Mouse (Mus musculus): Measurements from ENCODE around the gene Bcl7a. TPM values are rescaled to one million over a fixed set of nuclear protein-coding genes. Genes with fewer than 3 reads are reported as not detected.
A peak's percentile ranks its signal among the peaks of the same experiment; 100 is the strongest.

Gene Bcl7a
- polyA plus RNA-seq, 1 experiment = 2.3 TPM

DNA sequence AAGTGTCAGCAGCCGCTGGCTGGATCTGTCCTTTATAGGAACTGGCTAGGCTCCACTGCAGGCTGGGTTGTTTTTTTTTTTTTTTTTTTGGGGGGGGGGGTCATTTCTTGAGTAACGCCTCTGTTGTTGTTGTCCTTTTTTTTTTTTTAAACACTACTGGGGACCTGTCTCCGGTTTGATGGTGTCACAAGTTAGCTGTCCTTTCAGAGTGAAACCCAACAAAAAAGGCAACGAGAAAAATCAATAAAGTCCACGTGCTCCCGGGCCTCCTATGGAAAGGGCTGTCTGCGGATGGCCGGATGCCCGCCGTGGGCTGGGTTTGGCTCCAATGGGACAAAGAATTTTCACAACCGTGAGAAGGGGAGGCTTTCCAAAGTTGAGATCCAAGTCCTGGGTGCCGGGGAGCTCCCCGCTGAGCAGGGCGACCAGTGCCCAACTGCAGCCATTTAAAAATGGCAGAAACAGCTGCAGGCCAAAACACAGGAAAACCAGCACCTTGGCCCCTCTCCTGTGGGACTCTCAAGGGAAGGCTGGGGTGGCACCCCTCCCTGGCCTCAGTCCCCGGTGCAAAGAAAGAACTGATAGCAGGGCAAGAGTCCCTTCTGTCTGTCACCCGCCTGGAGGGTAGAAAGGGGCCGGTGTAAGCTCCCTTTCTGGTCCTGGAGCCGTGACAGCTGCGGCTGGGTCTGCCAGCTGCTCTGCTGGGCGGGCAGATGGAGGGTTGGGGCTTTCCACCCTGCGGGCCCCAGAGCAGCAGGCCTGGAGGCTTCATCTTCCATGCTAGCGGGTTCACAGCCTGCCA lies 2.4 kb downstream of the Bcl7a start:
- peak overlapping the region; percentile 85 for H3K4me3 ChIP-seq (replicated peaks)
- TF ChIP-seq TAL1 (IDR thresholded peaks at IDR 0.05; ENCODE audit: low read length) = no peak
- TF ChIP-seq GATA1 (IDR thresholded peaks at IDR 0.05; ENCODE audit: low read length) = no peak
- H3K9me3 ChIP-seq (ENCODE audit: control insufficient read depth, low read length) = no peaks in the 10 kb centered on the region
- H3K36me3 ChIP-seq (ENCODE audit: control insufficient read depth) = peaks cover 23% of the 10 kb centered on the region
- peaks cover 49% of the 10 kb centered on the region for H3K4me1 ChIP-seq (ENCODE audit: control insufficient read depth)
- H3K27me3 ChIP-seq (ENCODE audit: control insufficient read depth) = no peaks in the 10 kb centered on the region

DNA sequence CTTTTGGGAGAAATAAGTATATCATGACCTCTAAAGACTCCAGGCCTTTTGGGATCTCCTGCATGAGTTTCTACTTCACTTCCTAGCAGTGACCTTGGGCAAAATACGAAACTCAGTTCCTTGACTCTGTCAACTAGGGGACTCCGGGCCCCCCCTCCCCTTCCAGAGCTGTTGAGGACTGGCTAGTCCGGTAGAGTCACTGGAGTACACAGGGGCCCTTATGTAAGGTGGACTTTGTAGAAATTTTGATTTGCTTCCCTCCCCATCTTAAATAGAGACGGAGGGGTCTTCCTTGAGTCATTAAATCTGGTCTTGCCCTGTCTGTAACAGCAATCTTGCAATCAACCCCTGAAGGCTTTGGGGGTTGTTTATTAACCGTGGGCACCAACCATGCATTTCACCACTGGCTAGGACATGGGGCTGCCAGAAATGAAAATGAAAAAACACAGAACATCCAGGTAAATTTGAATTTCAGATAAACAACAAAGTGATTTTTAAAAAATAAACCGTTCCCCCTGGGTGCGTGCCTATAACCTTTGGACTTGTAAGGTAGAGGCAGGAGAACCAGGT lies 3.2 kb downstream of the Bcl7a start:
- peaks cover 30% of the 10 kb centered on the region for H3K36me3 ChIP-seq (ENCODE audit: control insufficient read depth)
- TF ChIP-seq TAL1 (IDR thresholded peaks at IDR 0.05; ENCODE audit: low read length) (no peak), GATA1 (IDR thresholded peaks at IDR 0.05; ENCODE audit: low read length) (no peak)
- H3K4me1 ChIP-seq (ENCODE audit: control insufficient read depth) = peaks cover 49% of the 10 kb centered on the region
- peak overlapping the region; percentile 85 for H3K4me3 ChIP-seq (replicated peaks)
- H3K9me3 ChIP-seq (ENCODE audit: control insufficient read depth, low read length) = no peaks in the 10 kb centered on the region
- H3K27me3 ChIP-seq (ENCODE audit: control insufficient read depth) = no peaks in the 10 kb centered on the region

DNA sequence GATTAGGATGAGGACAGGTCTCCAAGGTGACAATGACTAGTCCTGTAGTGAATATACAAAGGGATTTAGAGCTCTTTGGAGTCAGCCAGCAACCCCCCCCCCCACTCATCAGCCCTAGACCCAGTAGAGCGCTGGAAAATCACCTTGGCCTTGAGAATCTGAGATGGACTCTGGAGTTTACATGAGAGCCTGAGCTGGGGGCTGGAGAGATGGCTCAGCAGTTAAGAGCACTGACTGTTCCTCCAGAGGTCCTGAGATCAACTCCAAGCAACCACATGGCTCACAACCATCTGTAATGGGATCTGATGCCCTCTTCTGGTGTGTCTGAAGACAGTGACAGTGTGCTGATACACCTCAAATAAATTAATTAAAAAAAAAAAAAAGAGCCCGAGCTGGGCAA lies 4.4 kb downstream of the Bcl7a start:
- no peak for TF ChIP-seq TAL1 (IDR thresholded peaks at IDR 0.05; ENCODE audit: low read length)
- TF ChIP-seq GATA1 (IDR thresholded peaks at IDR 0.05; ENCODE audit: low read length) = no peak
- H3K4me1 ChIP-seq (ENCODE audit: control insufficient read depth) = peaks cover 49% of the 10 kb centered on the region

DNA sequence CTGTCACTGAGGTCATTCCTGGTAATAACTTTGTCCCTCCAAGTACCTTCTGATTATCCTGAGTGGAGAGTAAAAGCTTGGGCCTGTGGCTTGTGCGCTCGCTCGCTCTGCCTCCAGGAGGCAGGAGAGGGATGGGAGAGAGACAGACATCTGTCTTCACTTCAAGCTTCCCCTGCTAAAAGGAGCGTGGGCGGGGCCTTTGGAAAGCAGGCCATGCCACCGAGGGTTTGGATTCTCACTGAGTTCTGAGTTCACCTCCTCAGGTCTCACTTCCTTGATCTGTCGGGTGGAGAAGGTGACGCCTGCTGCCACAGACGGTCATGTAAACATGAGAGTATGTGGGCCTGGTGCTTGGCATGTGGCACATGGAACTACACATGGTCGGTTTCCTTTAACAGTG lies 6.8 kb downstream of the Bcl7a start:
- TF ChIP-seq GATA1 (IDR thresholded peaks at IDR 0.05; ENCODE audit: low read length) (no peak), TAL1 (IDR thresholded peaks at IDR 0.05; ENCODE audit: low read length) (no peak)
- peaks cover 32% of the 10 kb centered on the region for H3K4me1 ChIP-seq (ENCODE audit: control insufficient read depth)
- peaks cover 57% of the 10 kb centered on the region for H3K36me3 ChIP-seq (ENCODE audit: control insufficient read depth)
- no peak overlapping the region for H3K4me3 ChIP-seq (replicated peaks)
- H3K27me3 ChIP-seq (ENCODE audit: control insufficient read depth) = no peaks in the 10 kb centered on the region
- H3K9me3 ChIP-seq (ENCODE audit: control insufficient read depth, low read length) = no peaks in the 10 kb centered on the region

More for the DNA sequence above, 4.4 kb downstream of the Bcl7a start:
- no peaks in the 10 kb centered on the region for H3K9me3 ChIP-seq (ENCODE audit: control insufficient read depth, low read length)
- H3K27me3 ChIP-seq (ENCODE audit: control insufficient read depth) = no peaks in the 10 kb centered on the region
- peaks cover 42% of the 10 kb centered on the region for H3K36me3 ChIP-seq (ENCODE audit: control insufficient read depth)
- H3K4me3 ChIP-seq (replicated peaks) = no peak overlapping the region

DNA sequence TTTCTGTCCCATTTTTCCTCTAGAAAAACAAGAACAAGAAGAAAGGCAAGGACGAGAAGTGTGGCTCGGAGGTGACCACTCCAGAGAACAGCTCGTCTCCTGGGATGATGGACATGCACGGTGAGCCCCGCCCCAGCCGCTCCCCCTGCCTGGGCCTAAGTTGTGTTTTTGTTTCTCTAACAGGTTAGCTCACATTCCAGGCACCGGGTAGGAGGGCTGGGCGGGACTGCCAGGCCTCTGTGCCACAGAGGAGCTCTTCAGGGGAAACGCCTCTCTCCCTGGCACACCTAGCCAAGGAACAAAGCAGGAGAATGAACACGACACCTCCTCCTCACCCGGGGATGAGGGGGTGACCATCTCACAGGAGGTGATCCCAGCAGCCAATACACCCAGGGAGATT lies 12.3 kb downstream of the Bcl7a start:
- Histone ChIP-seq H3K36me3 (ENCODE audit: control insufficient read depth) (peaks cover 89% of the 10 kb centered on the region), H3K9me3 (ENCODE audit: control insufficient read depth, low read length) (no peaks in the 10 kb centered on the region), H3K27me3 (ENCODE audit: control insufficient read depth) (no peaks in the 10 kb centered on the region), H3K4me1 (ENCODE audit: control insufficient read depth) (no peaks in the 10 kb centered on the region), H3K4me3 (replicated peaks) (no peak overlapping the region)
- TF ChIP-seq TAL1 (IDR thresholded peaks at IDR 0.05; ENCODE audit: low read length) (no peak), GATA1 (IDR thresholded peaks at IDR 0.05; ENCODE audit: low read length) (no peak)

DNA sequence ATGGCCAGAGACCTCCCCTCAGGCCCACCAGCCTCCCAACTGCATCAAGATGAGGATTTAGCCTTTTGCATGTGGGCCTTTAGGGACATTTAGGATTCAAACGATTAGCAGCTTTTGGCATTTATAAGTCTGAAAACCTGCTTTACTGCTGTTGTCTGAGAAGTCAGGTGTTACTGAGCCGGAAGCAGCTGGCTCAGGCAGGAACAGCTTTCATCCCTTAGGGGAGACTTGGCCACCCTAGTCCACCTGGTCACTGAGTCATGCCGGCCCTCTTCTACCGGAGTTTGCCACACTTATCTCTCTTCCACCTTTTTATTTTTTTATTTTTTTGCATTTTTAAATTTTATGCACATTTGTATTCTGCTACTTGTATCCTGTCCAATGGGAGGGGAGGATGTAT lies 13.6 kb downstream of the Bcl7a start:
- Histone ChIP-seq H3K9me3 (ENCODE audit: control insufficient read depth, low read length) (no peaks in the 10 kb centered on the region), H3K4me3 (replicated peaks) (no peak overlapping the region), H3K27me3 (ENCODE audit: control insufficient read depth) (no peaks in the 10 kb centered on the region), H3K4me1 (ENCODE audit: control insufficient read depth) (no peaks in the 10 kb centered on the region), H3K36me3 (ENCODE audit: control insufficient read depth) (peaks cover 89% of the 10 kb centered on the region)
- TF ChIP-seq TAL1 (IDR thresholded peaks at IDR 0.05; ENCODE audit: low read length) = no peak
- TF ChIP-seq GATA1 (IDR thresholded peaks at IDR 0.05; ENCODE audit: low read length) = no peak

DNA sequence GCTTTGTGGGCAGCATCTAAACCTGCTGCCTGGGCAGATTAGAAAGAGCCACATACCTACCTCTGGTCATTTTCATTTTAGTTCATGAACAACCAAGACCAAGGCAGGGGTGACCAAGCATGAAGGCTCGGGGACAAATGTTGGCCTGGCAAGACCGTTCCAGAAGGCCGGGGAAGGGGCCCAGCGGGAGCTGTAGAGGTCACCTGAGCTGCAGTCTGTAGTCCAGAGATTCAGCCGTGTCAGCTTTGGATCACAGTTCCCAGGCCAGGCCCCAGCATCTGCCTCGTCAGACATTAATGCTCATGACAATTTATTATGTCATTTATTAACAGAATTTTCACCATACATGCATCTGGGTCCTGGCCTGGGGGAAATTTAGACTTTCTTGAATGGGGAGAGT lies 15.8 kb downstream of the Bcl7a start:
- TF ChIP-seq GATA1 (IDR thresholded peaks at IDR 0.05; ENCODE audit: low read length) (no peak), TAL1 (IDR thresholded peaks at IDR 0.05; ENCODE audit: low read length) (no peak)
- H3K4me1 ChIP-seq (ENCODE audit: control insufficient read depth) = no peaks in the 10 kb centered on the region
- H3K27me3 ChIP-seq (ENCODE audit: control insufficient read depth) = no peaks in the 10 kb centered on the region
- H3K9me3 ChIP-seq (ENCODE audit: control insufficient read depth, low read length) = no peaks in the 10 kb centered on the region
- H3K4me3 ChIP-seq (replicated peaks) = no peak overlapping the region
- H3K36me3 ChIP-seq (ENCODE audit: control insufficient read depth) = peaks cover 97% of the 10 kb centered on the region

DNA sequence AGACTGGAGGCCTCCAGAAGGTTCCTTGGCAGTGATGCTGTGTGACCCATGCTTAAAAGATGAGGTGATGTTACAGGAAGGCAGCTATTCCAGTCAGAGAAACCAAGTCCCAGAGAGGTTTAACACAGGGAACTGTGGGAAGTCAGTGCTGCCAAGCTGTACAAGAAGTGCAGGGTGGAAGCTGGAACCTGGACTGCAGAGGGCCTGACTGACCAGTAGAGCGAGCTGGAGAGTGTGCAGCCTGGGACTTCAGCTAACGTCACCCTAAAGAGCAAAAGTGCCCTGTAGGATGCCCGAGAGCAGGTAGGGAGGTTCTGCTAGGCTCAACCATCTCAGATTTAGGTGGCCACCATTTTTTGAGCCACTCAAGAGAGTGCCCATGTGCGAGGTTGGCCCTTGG lies 19.3 kb downstream of the Bcl7a start:
- Histone ChIP-seq H3K27me3 (ENCODE audit: control insufficient read depth) (no peaks in the 10 kb centered on the region), H3K4me1 (ENCODE audit: control insufficient read depth) (no peaks in the 10 kb centered on the region), H3K9me3 (ENCODE audit: control insufficient read depth, low read length) (no peaks in the 10 kb centered on the region), H3K4me3 (replicated peaks) (no peak overlapping the region), H3K36me3 (ENCODE audit: control insufficient read depth) (peaks cover 84% of the 10 kb centered on the region)
- TF ChIP-seq TAL1 (IDR thresholded peaks at IDR 0.05; ENCODE audit: low read length) (no peak), GATA1 (IDR thresholded peaks at IDR 0.05; ENCODE audit: low read length) (no peak)

DNA sequence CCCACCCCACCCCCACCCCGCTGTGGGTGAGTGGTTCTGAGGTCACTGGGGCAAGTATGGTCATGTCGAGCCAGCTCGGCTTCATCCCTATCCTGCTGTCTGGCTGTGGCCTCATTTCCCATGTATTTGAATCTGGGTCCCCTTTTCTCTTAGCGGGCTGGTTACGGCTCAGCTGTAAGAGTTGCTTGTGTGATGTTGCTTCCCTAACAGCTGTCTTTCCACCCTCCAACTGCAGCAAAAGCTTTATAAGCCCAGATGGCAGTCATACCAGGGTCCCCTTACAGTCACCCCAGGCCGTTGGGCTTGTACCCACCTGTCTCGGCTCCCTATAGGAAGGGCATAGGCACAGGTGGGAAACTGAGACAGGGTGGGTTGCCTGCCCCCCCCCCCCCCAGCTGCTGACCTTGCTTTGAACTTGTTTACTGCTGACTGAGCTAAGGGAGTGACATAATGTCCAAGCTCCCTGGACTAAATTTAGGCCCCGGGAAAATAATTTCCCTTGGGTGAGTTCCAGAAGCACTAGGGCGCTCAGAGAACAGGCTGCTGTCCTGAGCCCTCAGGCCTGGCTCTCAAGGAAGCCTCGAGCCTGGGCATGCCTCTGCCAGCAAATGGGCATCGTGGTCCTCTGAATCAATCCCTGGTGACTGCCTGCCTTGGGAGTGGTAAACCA lies 20.8 kb downstream of the Bcl7a start:
- H3K9me3 ChIP-seq (ENCODE audit: control insufficient read depth, low read length) = no peaks in the 10 kb centered on the region
- peaks cover 82% of the 10 kb centered on the region for H3K36me3 ChIP-seq (ENCODE audit: control insufficient read depth)
- no peaks in the 10 kb centered on the region for H3K4me1 ChIP-seq (ENCODE audit: control insufficient read depth)
- no peaks in the 10 kb centered on the region for H3K27me3 ChIP-seq (ENCODE audit: control insufficient read depth)
- H3K4me3 ChIP-seq (replicated peaks) = no peak overlapping the region
- no peak for TF ChIP-seq TAL1 (IDR thresholded peaks at IDR 0.05; ENCODE audit: low read length)
- TF ChIP-seq GATA1 (IDR thresholded peaks at IDR 0.05; ENCODE audit: low read length) = no peak
